Mouse (Mus musculus) kidney, adult 8-10 months (tissue): ENCODE results near the gene Herc3.

Source experiments
- DNase-seq, 2 experiments: peaks; one replicate each; pipeline ENCODE4 v3.0.0; 2022

Herc3 gene

GRCm38 (mm10) chr6:58927881-58928280 is 96.6 kb downstream of the Herc3 start:
- DNase-seq: peak; percentile 68 to 78

DNA sequence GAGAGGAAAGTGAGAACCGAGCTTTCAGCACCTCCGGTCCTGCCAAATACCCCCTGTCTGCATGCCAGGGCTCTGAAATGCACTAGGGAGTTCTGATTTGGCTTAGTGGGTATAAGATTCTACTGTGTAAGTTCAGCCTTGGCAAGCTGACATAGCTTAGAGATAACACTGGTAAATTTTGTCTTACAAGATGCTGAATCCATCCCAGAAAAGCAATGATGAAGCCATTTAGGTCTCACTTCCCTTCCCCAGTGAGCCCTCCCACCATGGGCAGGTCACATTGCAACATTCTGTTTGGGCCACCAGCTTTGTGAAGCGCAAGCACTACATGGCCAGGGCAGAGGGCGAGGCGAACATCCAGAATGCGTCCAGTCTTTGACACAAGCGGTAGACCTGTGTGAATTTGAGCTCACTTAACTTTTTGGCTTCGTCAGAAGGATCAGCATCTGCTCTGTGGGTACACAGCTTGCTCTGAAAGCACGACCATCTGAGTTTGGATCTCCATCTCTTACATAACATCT is 98.7 kb downstream of the Herc3 start:
- DNase-seq: peak in 1 of 2 experiments; percentile 33

DNA sequence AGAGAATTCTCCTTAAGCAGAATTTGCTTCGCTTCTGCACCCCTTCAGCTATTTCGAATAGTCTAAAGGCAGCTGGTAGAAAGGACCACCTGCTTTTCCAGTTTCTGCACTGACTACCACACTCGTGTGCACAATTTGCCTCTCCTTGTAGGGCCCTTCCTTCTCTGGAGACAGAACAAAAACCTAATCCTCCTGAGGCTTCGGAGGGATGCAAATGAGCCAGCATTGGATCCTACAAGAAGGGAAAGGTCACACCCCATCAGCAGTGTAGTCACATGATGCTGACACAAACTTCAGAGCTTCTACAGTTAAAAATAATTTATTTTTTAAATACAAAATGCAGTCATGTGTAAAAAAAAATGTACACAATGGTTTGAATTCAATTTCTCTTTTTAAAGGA is 99.9 kb downstream of the Herc3 start:
- DNase-seq: no peak

- DNase-seq: no peak
Observed at GRCm38 (mm10) chr6:58932515-58933188, 101.4 kb downstream of the Herc3 start.

DNA sequence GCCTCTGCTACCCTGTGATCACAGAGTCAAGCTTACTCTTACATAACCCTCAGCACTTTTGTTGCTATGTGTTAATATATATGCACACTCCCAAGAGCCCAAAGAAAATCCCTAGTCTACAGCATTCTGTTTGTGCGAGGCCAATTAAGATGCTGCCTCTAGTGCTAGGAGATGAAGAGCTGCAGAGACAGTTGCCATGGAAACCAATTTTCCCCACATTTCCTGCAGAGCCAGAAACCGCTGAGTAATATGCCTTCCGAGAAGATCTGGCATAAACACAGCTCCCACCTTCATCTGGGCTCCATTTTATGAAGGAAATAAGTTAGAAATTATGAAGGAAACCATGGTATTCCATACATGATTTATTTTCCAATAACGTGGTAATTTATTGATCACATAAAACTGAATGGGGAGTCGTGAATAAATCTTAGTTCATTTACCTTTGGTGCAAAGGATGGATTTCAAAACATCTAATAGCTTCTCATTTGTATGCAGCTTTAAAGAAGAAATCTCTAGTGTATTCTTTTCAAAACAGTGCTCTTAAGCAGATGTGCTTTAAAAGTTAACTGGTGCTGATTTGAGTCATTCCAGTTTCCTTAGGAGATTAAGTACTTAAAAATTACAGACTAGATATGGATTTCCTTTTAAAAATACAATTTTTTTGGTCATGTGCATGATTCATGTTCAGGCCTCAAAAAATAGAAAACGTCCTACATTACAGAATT is 102.1 kb downstream of the Herc3 start:
- no peak for DNase-seq

- DNase-seq: no peak
Observed at GRCm38 (mm10) chr6:58934144-58934543, 102.9 kb downstream of the Herc3 start.

DNA sequence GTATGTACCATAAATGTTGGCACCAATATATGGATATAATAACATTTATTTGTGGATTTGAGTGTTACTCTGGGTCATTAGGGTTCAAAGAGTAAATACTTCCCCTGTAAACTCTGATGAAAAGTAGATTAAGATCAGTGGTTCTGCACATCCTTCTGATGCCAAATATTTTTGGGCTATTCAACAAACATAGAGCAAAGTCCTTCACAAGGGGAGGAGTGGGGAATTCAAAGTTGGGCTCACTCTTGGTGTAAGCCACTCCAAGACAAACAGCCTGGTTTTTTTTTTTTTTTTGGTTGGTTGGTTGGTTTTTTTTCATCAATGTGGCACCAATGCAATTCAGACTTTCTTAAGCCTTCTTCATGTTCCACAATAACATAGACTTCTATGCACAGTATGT is 106.5 kb downstream of the Herc3 start:
- no peak for DNase-seq

DNA sequence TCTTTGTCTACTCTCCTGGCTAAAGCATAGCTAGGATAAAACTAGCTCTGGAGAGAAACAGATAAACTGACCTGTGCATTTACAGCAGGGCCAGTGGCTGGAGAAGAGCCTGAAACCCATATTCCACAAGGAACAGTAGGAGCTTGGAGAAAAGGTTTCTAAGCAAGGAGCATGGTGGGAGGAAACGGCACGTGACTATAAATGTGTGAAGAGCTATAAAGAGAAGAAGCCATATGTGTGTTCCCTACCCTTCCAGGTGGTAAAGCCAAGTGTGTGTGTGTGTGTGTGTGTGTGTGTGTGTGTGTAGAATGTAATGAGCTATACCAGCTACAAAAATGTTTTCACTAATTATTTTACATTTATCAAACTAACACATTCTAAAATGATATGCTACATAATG is 111.0 kb downstream of the Herc3 start:
- DNase-seq: no peak

DNA sequence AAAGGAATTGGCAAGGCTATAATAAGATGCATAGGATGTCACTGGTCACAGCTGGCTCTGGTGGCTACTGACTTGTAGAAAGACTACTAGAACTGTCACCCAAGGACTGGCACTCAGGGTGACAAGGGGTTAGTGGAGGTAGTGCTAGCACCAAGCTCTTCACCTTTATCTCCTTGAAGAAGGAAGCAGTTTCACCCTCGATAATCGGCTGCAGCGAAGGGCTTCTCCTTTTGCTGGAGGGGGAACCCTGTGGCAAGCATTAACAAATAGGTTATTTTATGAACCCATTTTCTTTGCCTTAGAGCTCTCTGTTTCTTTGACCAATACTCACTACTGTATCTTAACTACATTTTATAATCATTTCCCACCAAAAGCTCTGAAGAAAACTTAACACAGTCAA is 112.7 kb downstream of the Herc3 start:
- no peak for DNase-seq

GRCm38 (mm10) chr6:58946246-58946645 is 115.0 kb downstream of the Herc3 start:
- DNase-seq: no peak

DNA sequence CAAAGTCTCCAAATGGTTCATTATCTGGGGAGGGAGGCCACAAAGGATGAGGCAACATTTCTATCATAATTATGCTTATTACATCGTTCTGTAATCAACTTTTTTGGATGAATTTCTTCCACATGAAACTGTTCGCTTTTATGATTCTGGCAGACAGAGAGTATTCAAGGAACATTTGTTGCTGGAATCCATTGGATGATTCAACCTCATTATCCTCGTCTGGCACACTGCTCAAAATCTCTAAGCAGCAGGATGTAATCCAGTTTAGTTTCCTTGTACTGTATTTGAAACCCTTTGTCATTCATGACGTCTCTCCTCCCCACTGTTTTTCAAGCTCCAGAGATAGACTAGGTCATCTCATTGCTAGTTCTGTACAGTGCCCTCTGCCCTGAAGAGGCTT is 115.6 kb downstream of the Herc3 start:
- DNase-seq: no peak

- peak in 1 of 2 experiments; percentile 56 for DNase-seq
Observed at GRCm38 (mm10) chr6:58950410-58950809, 119.1 kb downstream of the Herc3 start.

DNA sequence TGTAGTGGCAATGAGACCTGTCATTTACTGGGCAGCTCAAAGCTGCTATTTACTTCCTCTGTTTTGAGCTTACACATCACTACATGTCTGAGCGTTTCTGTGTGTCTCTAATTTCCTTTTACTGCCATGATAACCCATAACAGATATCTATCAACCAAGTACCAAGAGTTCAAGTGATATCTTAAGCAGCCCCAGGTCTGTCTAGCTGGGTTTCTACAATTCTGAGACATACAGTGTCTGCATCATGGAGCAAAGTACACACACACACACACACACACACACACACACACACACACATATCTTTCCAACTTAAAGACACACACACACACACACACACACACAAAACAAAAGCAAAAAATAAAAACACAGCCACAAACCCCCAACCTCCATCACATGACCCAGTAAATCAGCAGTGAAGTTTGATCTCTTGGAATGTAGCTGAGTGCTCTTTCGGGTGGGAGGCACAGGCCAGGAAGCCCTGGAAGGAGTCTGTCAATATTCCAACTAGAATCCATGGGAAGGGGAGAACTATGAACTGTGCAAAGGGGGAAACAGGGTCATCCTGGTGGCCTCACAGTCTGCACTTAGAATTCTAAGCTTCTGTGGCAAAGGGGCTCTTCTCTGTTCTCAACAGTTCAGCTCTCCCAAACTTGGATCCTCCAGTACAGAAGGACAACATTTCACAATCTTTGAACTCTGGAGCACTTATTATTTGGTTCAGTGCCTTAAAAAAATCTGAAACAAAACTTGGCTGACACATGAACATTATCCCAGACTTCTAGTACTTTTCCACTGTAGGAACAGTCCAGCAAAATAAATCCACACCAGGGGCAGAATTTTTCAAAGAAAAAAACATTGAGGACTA is 120.1 kb downstream of the Herc3 start:
- peak; percentile 52 to 82 for DNase-seq

DNA sequence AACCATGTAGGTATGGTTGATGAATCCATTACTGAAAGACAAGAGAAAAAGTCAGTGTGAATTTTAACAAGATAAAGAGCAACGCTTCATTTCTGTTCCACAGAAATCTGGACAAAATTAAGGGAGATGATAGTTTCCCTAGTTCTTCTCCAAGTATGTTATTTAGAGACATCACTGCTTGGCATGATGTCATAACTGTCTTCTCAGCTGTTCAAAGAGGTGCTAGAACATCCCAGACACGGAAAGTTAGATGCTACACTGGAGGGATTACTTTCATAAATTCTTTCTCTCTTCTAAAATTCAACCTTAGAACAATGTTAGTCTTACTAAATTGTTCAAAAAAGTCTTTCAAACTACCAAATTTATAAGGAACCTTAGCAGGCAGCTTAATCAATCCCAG is 129.3 kb downstream of the Herc3 start:
- DNase-seq: no peak

GRCm38 (mm10) chr6:58962691-58963090 is 131.4 kb downstream of the Herc3 start:
- DNase-seq: no peak

DNA sequence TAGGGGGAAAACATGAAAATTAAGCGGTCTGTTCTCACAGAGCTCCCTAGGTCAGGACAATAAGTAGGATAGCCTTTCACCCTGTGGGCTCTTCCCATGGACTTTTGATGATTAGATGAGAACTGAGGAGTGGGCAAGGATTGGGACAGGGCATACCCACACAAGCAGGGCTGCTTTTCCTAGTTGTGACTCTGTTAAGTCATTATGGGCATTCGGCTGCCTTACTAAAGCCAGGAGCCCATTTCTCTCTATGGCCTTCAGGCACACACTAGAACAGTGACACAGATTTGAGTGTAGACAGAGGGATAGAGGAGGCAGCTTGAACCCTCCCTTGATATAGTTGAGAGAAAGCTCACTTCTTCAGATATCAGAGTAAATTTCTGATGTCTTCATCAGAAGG is 132.8 kb downstream of the Herc3 start:
- DNase-seq: no peak

DNA sequence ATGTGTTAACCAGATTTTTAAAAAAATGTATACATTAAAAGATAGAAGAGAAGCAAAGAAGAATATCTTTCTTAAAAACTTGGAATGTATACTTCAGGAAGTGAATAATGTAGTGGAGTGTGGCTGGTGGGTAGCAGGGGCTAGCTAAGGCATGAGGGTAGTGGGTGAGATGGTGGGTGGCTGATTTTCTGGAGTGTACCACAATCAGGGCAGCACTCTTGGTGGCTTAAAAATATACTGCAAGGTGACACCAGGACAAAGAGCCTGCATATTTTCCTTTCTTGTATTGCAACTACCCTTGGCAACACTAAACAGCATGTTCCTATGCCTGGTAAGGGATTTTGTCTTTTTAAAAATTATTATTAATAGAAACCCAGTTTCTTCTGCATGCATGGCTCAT is 133.3 kb downstream of the Herc3 start:
- no peak for DNase-seq

DNA sequence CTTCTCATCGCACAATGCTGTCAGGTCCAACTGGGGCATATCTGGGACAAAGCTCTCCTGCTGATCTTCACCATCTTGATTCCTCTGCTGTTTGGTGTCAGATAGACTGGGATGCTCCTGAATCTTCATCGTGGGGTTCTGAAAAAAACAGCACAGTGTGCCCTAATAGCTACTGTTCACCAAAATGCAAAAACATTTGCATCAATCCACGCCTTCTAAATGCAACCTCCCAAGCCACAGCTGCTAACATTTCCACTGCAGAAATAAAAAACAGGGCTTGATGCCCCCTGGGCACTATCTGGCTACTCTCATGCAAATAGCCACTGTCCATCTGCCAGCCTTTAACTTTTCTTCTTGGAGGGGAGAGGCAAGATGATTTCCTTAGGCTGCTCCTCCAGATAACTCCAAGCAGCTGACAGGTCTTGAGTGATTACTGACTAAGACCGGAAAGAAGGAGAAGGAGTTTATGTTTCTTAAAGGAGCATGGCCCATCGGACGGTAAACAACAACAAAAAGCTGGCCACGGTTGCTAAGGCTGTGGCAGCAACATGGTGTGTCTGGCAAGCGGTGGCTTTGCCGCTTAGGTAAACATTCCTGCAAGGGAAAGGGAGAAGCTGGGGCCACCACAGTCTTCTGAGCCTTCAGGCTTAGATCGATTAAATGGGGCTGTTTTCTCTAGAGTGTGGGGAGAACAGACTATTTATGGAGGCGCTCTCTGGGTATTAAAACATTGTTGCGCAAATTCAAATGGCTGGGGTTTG is 134.0 kb downstream of the Herc3 start:
- no peak for DNase-seq

- DNase-seq: peak; percentile 71 to 84
Observed at GRCm38 (mm10) chr6:58968272-58968671, 137.0 kb downstream of the Herc3 start.
